Mouse (Mus musculus): ENCODE results near the gene Sv2b.

- TF ChIP-seq POLR2A (IDR thresholded peaks at IDR 0.05; ENCODE audit: low read depth, low read length), result no peak
- no peak for TF ChIP-seq CTCF (conservative IDR thresholded peaks at IDR 0.05; ENCODE audit: insufficient read depth, insufficient read length, low read depth, low read length)
Measured at GRCm38 (mm10) chr7:75277847-75278246, 31.2 kb downstream of the Sv2b start.
